Mouse (Mus musculus) erythroblast, adult 5-6 weeks (primary cell): Measurements from ENCODE around the gene Tardbp. TPM values are rescaled to one million over a fixed set of nuclear protein-coding genes. Genes with fewer than 3 reads are reported as not detected.

Experiments
- ATAC-seq: replicated peaks from 2 replicates; pipeline ENCODE4 v1.8.0; 2016; ENCODE audit warnings: moderate number of reproducible peaks, mild to moderate bottlenecking, moderate TSS enrichment, inconsistent platforms; ENCODE audit not compliant: poor library complexity, low FRiP score, severe bottlenecking
- total RNA-seq, 2 experiments: library from RNA; stranded (forward) in 1 of 2; stranded (reverse) in 1 of 2; fragments of 150-400 nt in 1 of 2; fragments of 200-764, 138-1000 nt in 1 of 2; gene quantifications; 2 replicates each; pipeline versions ENCODE4 v1.2.3 to v1.2.4; 2015 to 2017; ENCODE audit warnings: low replicate concordance in 2 of 2

Gene Tardbp
- total RNA-seq, 2 experiments from 2014 or later, result 83.6 to 112 TPM

DNA sequence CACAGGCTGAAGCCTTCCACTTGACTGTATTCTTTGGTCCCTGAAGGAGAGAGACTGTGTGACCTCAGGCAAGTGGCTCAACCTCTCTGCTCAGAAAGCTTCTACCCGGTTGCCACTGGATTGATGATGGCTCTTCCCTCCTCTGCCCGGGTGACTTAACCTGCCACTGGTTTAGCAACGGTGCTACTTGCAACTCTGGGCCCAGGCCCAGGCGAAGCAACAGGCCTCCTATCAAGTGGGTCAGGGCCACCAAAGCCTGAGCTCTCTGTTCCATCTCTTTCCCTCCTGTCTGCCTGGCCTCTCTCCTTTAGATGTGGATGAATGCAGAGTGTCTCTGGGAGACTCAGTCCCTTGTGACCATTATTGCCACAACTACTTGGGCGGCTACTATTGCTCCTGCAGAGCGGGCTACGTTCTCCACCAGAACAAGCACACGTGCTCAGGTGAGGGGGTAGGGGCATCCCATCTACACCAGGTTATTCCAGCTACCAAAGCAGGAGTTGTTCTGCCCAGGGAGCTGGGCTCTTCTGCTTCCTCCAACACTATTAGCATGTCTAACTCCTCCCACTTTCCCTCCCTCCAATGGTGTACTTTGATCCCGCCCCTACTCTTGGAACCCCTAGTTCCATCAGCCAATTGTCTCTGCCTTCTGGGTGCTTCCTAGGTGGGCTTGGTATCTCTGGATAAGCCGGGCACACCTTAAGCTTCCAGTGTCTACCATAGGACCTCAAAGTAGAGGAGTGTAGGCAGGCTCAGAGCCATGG is 23.3 kb downstream of the Tardbp start:
- no peak for ATAC-seq

DNA sequence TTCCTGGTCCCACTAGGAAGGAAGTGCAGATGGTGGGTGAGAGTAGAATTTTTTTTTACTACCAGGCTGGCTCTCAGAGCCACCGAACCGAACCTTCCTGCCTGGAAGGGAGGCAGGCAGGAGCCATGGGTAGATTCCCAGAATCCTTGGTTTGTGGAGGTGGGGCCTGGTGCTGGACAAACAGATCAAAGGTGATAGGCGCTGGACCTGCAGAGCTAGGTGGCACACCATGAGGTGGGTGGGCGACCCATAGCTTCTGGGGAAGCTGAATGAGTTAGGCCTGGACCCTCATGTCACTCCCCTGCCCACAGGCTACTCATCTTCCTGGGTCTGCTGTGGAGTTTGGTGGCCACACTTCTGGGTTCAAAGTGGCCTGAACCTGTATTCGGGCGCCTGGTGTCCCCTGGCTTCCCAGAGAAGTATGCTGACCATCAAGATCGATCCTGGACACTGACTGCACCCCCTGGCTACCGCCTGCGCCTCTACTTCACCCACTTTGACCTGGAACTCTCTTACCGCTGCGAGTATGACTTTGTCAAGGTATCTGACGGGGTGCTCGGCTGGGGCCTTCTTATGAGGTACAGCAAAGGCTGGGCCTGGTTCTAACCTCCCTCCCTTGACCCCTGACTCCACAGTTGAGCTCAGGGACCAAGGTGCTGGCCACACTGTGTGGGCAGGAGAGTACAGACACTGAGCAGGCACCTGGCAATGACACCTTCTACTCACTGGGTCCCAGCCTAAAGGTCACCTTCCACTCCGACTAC is 24.3 kb downstream of the Tardbp start, which contains the start of gene Masp2:
TSS of gene Masp2 (plus strand) at position 198 of the 764 bp plus-strand sequence.
- ATAC-seq, result no peak

GRCm38 (mm10) chr4:148601871-148602270 is 24.9 kb downstream of the Tardbp start:
- no peak for ATAC-seq

- ATAC-seq, result no peak
Measured at GRCm38 (mm10) chr4:148600316-148600715, 26.5 kb downstream of the Tardbp start.

GRCm38 (mm10) chr4:148598826-148599225 is 28.0 kb downstream of the Tardbp start:
- ATAC-seq, result no peak

DNA sequence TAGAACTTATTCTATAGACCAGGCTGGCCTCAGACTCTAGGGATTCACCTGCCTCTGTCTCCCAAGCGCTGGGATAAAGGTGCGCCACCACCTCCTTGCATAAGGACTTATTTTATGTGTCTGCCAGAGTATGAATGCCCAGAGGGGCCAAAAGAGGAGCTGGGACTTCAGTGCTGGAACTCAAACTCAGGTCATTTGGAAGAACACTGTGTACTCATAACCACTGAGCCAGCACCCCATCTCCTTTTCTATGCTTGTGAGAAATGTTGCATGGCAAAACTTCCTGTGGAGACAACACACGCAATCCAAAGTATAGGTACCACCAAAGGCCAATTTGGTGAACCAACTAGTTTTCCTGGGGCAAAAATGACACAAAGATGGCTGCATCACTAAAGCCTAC is 30.1 kb downstream of the Tardbp start:
- ATAC-seq, result no peak

DNA sequence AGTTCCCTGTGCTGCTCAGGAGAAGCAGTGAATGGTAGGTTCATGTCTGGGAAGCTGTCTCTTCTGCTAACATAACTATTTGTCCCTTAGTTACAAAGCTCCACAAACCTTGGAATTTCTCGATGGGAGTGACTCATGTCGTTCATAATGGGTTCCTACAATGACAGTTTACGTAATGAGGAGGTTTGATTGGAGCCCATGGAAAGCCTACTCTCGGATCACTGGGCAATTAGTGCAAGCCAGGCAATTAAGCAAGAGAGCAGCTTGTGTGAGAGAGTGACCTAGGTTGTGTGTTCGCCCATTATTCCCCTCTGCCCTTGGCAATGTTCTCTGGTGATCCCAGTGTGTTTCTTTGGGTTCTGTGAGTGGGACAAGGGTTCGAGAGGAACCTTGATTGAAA is 30.9 kb downstream of the Tardbp start:
- ATAC-seq, result no peak

DNA sequence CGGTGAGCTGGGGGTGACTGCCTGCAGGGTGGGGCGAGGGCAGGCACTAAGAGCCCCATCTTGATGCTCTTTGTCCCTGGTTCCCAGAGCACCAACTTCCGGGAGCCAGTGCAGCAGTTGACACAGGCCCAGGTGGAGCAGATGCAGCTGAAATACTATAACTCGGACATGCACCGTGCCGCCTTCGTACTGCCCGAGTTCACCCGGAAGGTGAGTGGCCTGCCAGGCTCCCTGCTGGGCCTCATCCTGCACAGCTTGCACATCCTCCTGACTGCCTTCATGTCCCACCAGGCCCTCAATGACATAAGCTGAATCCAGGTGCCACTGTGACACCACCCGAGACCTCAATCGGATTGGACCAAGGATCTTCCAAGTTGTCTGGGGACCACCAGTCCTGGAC is 32.8 kb downstream of the Tardbp start:
- no peak for ATAC-seq

DNA sequence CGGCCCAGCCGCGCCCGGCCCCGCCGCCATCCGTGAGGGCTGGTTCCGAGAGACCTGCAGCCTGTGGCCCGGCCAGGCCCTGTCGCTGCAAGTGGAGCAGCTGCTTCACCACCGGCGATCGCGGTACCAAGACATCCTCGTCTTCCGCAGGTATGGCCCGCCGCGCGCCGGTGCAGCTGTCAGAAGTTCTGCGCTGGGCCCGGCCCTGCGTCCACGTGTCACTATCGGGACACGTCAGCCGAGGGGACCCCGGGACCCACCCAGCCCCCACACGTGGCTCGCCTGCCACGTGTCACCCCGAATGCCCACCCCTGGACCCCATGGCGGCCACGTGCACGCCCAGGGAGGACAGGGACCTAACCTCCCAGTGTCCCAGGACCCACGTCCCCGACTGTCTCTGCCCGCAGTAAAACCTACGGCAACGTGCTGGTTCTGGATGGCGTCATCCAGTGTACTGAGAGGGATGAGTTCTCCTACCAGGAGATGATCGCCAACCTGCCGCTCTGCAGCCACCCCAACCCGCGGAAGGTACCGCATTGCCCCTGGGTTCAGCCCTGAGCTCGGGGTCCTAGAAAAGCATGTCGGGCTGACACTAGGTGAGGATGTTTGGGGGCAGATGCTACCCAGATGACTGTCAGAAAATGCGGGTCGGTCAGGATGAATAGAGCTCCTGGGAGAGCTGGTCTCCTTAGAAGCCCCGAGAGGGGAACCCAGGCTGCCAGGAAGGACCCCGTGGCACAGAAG is 35.0 kb downstream of the Tardbp start:
- ATAC-seq, result peak; percentile 9; the same call in 1 of the 2 replicates

- ATAC-seq, result peak; percentile 99
Measured at GRCm38 (mm10) chr4:148591171-148591630, 35.6 kb downstream of the Tardbp start, which contains the start of gene Srm. Srm (plus strand) TSS chr4:148591503.

DNA sequence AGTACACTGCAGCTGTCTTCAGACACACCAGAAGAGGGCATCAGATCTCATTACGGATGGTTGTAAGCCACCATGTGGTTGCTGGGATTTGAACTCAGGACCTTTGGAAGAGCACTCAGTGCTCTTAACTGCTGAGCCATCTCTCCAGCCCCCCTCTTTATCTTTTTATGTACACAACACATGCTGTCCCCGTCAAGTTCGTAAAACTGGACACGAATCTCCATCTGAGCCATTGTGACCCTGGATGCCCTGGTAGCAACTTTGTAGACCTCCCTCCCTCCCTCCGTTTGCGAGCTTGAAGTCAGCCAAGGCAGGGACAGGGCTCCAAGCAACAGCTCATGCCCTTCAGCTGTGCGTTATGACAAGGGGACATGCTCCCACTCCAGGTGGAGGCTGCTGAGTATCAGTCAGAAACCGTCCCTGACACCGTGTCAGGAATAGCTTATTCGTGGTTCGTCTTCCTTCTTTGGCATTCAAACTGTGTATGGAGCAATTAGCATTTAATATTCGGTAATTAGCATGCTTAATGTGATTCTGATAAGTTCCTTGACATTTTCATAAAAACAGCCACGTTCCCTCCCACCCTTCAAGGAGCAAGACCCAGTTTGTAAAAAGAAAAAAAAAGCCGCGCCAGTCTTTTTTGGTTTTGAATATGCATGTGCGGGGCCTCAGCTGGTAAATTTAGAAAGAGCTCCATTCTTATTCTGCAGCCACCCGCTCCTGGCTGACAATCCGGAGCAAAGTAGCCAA is 36.2 kb downstream of the Tardbp start:
- ATAC-seq, result no peak

GRCm38 (mm10) chr4:148589565-148589964 is 37.3 kb downstream of the Tardbp start:
- ATAC-seq, result no peak

DNA sequence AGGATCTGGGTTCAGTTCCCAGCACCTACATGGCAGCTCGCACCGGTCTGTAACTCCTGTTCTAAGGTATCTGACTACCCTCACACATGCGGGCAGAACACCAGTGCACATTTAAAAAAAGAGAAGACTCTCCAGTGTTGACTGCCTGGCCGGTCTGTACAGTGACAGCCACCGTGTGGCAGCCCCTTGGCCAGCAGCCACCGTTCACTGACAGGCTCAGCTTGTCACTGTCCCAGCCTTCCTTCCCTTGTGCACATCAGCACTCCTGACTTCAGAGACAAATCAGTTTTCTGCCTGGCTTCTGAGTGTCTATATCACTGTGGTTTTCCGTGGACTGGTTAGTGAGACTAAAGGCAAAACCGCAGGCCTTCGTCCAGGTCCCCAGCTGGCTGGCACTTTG is 38.0 kb downstream of the Tardbp start:
- no peak for ATAC-seq

GRCm38 (mm10) chr4:148586648-148587047 is 40.2 kb downstream of the Tardbp start:
- no peak for ATAC-seq

GRCm38 (mm10) chr4:148583257-148583656 is 43.6 kb downstream of the Tardbp start:
- ATAC-seq, result no peak

GRCm38 (mm10) chr4:148581422-148581821 is 45.4 kb downstream of the Tardbp start:
- no peak for ATAC-seq

- no peak; the same call in 1 of the 2 replicates for ATAC-seq
Measured at GRCm38 (mm10) chr4:148580765-148581164, 46.1 kb downstream of the Tardbp start.

DNA sequence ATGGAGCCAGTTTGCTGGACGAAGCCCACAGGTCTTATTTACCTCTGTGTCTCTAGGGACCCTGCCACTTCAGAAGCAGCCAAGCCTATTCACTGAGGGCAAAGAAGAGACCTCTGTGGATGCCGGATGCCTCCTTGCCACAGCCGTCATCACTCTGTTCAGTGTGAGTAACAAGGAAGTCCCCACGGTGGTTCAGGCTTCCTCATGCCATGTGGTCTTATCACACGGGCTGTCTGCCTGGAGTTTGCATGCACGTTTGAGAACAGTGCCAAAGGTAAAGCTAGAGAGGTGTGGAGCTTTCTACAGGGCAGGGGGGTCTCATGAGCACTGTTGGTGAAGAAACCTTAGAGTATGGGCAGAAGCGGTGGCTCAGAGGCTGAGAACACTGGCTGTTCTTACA is 53.6 kb downstream of the Tardbp start:
- ATAC-seq, result no peak

- no peak for ATAC-seq
Measured at GRCm38 (mm10) chr4:148570693-148571295, 56.0 kb downstream of the Tardbp start.
